Mouse (Mus musculus) myocyte (in vitro differentiated cells): ENCODE measurements at regions not wholly inside any gene's neighbourhood (a gene's known extent, or its start where the extent isn't known, plus 50 kb on each side); places are given as distances from the start of the nearest gene placed in this dataset.

Source experiments
- H3K27me3 ChIP-seq: one replicate; pipeline ENCODE4 v1.6.1; 2011; ENCODE audit not compliant: control insufficient read depth, insufficient read depth, insufficient read length
- H3K36me3 ChIP-seq: one replicate; pipeline ENCODE4 v1.6.1; 2011; ENCODE audit not compliant: control insufficient read depth, insufficient read depth
- H3K4me2 ChIP-seq: one replicate; pipeline ENCODE4 v1.6.1; 2011; ENCODE audit warnings: low read depth, control low read depth
- H3K4me3 ChIP-seq: one replicate; pipeline ENCODE4 v1.5.1; 2011; ENCODE audit warnings: mild to moderate bottlenecking, control low read depth, moderate library complexity
- H3K79me2 ChIP-seq: one replicate; pipeline ENCODE4 v1.6.1; 2011; ENCODE audit not compliant: control insufficient read depth, insufficient read depth
- H3ac ChIP-seq: one replicate; pipeline ENCODE4 v1.6.1; 2011; ENCODE audit not compliant: control insufficient read depth, insufficient read length
- CEBPB ChIP-seq: IDR thresholded peaks from 2 replicates; pipeline ENCODE4 v1.6.1; 2011; ENCODE audit warnings: mild to moderate bottlenecking, moderate library complexity; ENCODE audit not compliant: poor library complexity, insufficient read depth, severe bottlenecking
- E2F4 ChIP-seq: IDR thresholded peaks from one replicate; pipeline ENCODE4 v1.6.1; 2011; ENCODE audit warnings: mild to moderate bottlenecking, control low read depth, moderate library complexity; ENCODE audit not compliant: insufficient read depth
- MAX ChIP-seq: IDR thresholded peaks from one replicate; pipeline ENCODE4 v1.6.1; 2011; ENCODE audit warnings: low read depth, mild to moderate bottlenecking, control low read depth
- MYOD1 ChIP-seq, 3 experiments: IDR thresholded peaks; one replicate each; pipeline ENCODE4 v1.6.1; 2011; ENCODE audit warnings: control low read depth in 2 of 3, low read depth in 2 of 3, mild to moderate bottlenecking in 2 of 3, moderate library complexity in 1 of 3; ENCODE audit not compliant: insufficient read length in 2 of 3, control insufficient read depth in 1 of 3
- MYOG ChIP-seq, 3 experiments: IDR thresholded peaks; one replicate each; pipeline ENCODE4 v1.6.1; 2011; ENCODE audit warnings: control low read depth in 2 of 3, low read depth in 2 of 3, mild to moderate bottlenecking in 2 of 3; ENCODE audit not compliant: insufficient read length in 2 of 3, control insufficient read depth in 1 of 3, insufficient read depth in 1 of 3
- POLR2A ChIP-seq: IDR thresholded peaks from one replicate; pipeline ENCODE4 v1.6.1; 2011; ENCODE audit warnings: low read depth, mild to moderate bottlenecking, control low read depth, moderate library complexity; ENCODE audit not compliant: insufficient read length
- POLR2AphosphoS2 ChIP-seq: IDR thresholded peaks from one replicate; pipeline ENCODE4 v1.6.1; 2011; ENCODE audit warnings: low read depth, control low read depth; ENCODE audit not compliant: insufficient read length
- REST ChIP-seq: IDR thresholded peaks from one replicate; pipeline ENCODE4 v1.6.1; 2011; ENCODE audit warnings: mild to moderate bottlenecking, control low read depth, moderate library complexity; ENCODE audit not compliant: insufficient read depth, insufficient read length
- SRF ChIP-seq: IDR thresholded peaks from one replicate; pipeline ENCODE4 v1.6.1; 2011; ENCODE audit warnings: low read depth; ENCODE audit not compliant: control insufficient read depth, insufficient read length
- TCF12 ChIP-seq: IDR thresholded peaks from one replicate; pipeline ENCODE4 v1.6.1; 2011; ENCODE audit warnings: mild to moderate bottlenecking, control low read depth; ENCODE audit not compliant: poor library complexity, insufficient read depth, severe bottlenecking
- TCF3 ChIP-seq: IDR thresholded peaks from one replicate; pipeline ENCODE4 v1.6.1; 2011; ENCODE audit warnings: low read depth, control low read depth; ENCODE audit not compliant: insufficient read length
- USF1 ChIP-seq: IDR thresholded peaks from one replicate; pipeline ENCODE4 v1.6.1; 2011; ENCODE audit warnings: low read depth, mild to moderate bottlenecking, control low read depth, moderate library complexity

- H3K27me3 ChIP-seq: no peaks in the 10 kb centered on the region
- TF ChIP-seq CEBPB (no peak), TCF12 (no peak), USF1 (no peak), TCF3 (no peak), REST (no peak), SRF (no peak), POLR2A (no peak)
- H3K4me3 ChIP-seq: no peak overlapping the region
- H3K4me2 ChIP-seq: no peak overlapping the region
- H3K36me3 ChIP-seq: no peaks in the 10 kb centered on the region
- H3K79me2 ChIP-seq: peaks cover 12% of the 10 kb centered on the region
- H3ac ChIP-seq: no peak overlapping the region
Observed at GRCm38 (mm10) chr4:125208136-125208915, 80.7 kb upstream of the Zc3h12a start.

GRCm38 (mm10) chr4:125203521-125203920, 75.9 kb upstream of the Zc3h12a start:
- no peaks in the 10 kb centered on the region for H3K36me3 ChIP-seq
- TF ChIP-seq TCF12 (no peak), SRF (no peak), TCF3 (no peak), MAX (no peak), CEBPB (no peak), MYOD1 (IDR thresholded peaks at IDR 0.05; ENCODE audit: control insufficient read depth in 1 of 3, insufficient read length in 2 of 3, low read depth in 2 of 3) (no peak)
- H3K79me2 ChIP-seq: no peaks in the 10 kb centered on the region
- no peak overlapping the region for H3ac ChIP-seq
- H3K4me2 ChIP-seq: no peak overlapping the region
- H3K4me3 ChIP-seq: no peak overlapping the region
- H3K27me3 ChIP-seq: no peaks in the 10 kb centered on the region

GRCm38 (mm10) chr4:125201638-125202325, 74.1 kb upstream of the Zc3h12a start:
- H3K27me3 ChIP-seq: no peaks in the 10 kb centered on the region
- H3ac ChIP-seq: no peak overlapping the region
- TF ChIP-seq MYOG (IDR thresholded peaks at IDR 0.05; ENCODE audit: control insufficient read depth in 1 of 3, insufficient read depth in 1 of 3, insufficient read length in 2 of 3, low read depth in 2 of 3): no peak
- TF ChIP-seq POLR2A: no peak
- no peak for TF ChIP-seq POLR2AphosphoS2
- TF ChIP-seq CEBPB: no peak
- TF ChIP-seq USF1: no peak
- no peak for TF ChIP-seq TCF12
- no peak for TF ChIP-seq E2F4
- no peak for TF ChIP-seq TCF3
- TF ChIP-seq SRF: no peak
- no peak for TF ChIP-seq REST
- TF ChIP-seq MYOD1 (IDR thresholded peaks at IDR 0.05; ENCODE audit: control insufficient read depth in 1 of 3, insufficient read length in 2 of 3, low read depth in 2 of 3): no peak
- no peak for TF ChIP-seq MAX
- H3K4me2 ChIP-seq: no peak overlapping the region
- no peaks in the 10 kb centered on the region for H3K36me3 ChIP-seq
- no peaks in the 10 kb centered on the region for H3K79me2 ChIP-seq
- H3K4me3 ChIP-seq: no peak overlapping the region

- Histone ChIP-seq H3K4me3 (no peak overlapping the region), H3ac (no peak overlapping the region), H3K36me3 (no peaks in the 10 kb centered on the region), H3K27me3 (no peaks in the 10 kb centered on the region), H3K4me2 (no peak overlapping the region), H3K79me2 (no peaks in the 10 kb centered on the region)
- no peak for TF ChIP-seq TCF12
Observed at GRCm38 (mm10) chr4:125200762-125201161, 73.1 kb upstream of the Zc3h12a start.

- Histone ChIP-seq H3K27me3 (no peaks in the 10 kb centered on the region), H3K4me3 (no peak overlapping the region), H3K36me3 (no peaks in the 10 kb centered on the region), H3K4me2 (no peak overlapping the region), H3ac (no peak overlapping the region), H3K79me2 (no peaks in the 10 kb centered on the region)
- TF ChIP-seq MAX: no peak
- no peak for TF ChIP-seq CEBPB
- no peak for TF ChIP-seq POLR2A
- TF ChIP-seq SRF: no peak
- TF ChIP-seq MYOG (IDR thresholded peaks at IDR 0.05; ENCODE audit: control insufficient read depth in 1 of 3, insufficient read depth in 1 of 3, insufficient read length in 2 of 3, low read depth in 2 of 3): no peak
- TF ChIP-seq POLR2AphosphoS2: no peak
- TF ChIP-seq MYOD1 (IDR thresholded peaks at IDR 0.05; ENCODE audit: control insufficient read depth in 1 of 3, insufficient read length in 2 of 3, low read depth in 2 of 3): no peak
- no peak for TF ChIP-seq TCF12
- no peak for TF ChIP-seq REST
- TF ChIP-seq E2F4: no peak
- no peak for TF ChIP-seq USF1
- TF ChIP-seq TCF3: no peak
Observed at GRCm38 (mm10) chr4:125199281-125199680, 71.6 kb upstream of the Zc3h12a start.
